Mouse (Mus musculus): ENCODE measurements around the gene Cpxcr1. TPM values are rescaled to one million over a fixed set of nuclear protein-coding genes. Genes with fewer than 3 reads are reported as not detected.

Gene Cpxcr1
- not detected in 2 replicates for polyA plus RNA-seq (2016; fragmentation: Nextera tagmentation; extraction: Ambion mirVana)

DNA sequence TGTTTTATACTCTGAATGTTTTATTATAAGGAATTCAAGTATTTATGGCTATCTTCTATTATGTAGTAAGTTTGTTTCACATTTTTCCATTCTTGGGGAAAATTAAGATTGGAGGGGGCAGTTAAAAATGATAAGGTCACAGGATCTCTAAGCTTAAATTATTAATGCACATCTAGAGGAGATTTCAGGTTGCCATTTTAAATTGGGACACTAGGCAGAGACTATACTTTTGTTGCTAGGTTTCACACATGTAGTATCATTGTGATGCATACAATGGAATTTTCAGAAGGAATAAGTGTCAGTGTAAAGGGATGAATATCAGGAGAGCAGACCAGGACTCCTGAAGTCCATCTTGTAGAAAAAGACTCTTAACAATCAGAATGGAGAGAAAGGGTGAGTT is at the start of gene Cpxcr1:
Gene Cpxcr1 (plus strand): TSS at position 301 of the 400 bp plus-strand sequence.
- Histone ChIP-seq H3K4me2 (replicated peaks) (no peak within 1 kb of the TSS), H3K27ac (no peak within 1 kb of the TSS), H3K27me3 (no peaks in the 10 kb centered on the region), H3K4me3 (no peak within 1 kb of the TSS), H3K9ac (no peak within 1 kb of the TSS), H3K4me1 (no peaks in the 10 kb centered on the region), H3K36me3 (no peaks in the 10 kb centered on the region), H3K9me3 (no peaks in the 10 kb centered on the region)
- ATAC-seq (ENCODE audit: insufficient number of reproducible peaks, insufficient read depth, low FRiP score, low TSS enrichment), result no peak

Other genes with a start within 250 kb of the Cpxcr1 start
- gene H2afb2, start 232.2 kb downstream of the Cpxcr1 start, polyA plus RNA-seq (2016; fragmentation: Nextera tagmentation; extraction: Ambion mirVana), result not detected in 2 replicates

All from embryonic facial prominence, embryonic 12.5 days (tissue).